Mouse (Mus musculus) T-cell, adult 2 months (primary cell): ENCODE data around the gene Pard6b.
A peak's percentile ranks its signal among the peaks of the same experiment; 100 is the strongest.
"Not testable (repeated sequence)": the region's sequence is repeated elsewhere in the genome, so short reads cannot be mapped to it uniquely, and the experiment has no call there.

Experiments
- DNase-seq: peaks from one replicate; pipeline ENCODE4 v3.0.0; 2022; ENCODE audit warnings: low spot score

Pard6b gene

GRCm38 (mm10) chr2:168100008-168100407 is 19.2 kb downstream of the Pard6b start:
- DNase-seq: no peak

- DNase-seq: no peak
Measured at GRCm38 (mm10) chr2:168101805-168102204, 21.0 kb downstream of the Pard6b start.

- DNase-seq: no peak
Measured at GRCm38 (mm10) chr2:168103341-168103740, 22.5 kb downstream of the Pard6b start.

GRCm38 (mm10) chr2:168104375-168105144 is 23.8 kb downstream of the Pard6b start:
- no peak for DNase-seq

GRCm38 (mm10) chr2:168105271-168105670 is 24.5 kb downstream of the Pard6b start:
- DNase-seq: no peak

GRCm38 (mm10) chr2:168106701-168107178 is 25.9 kb downstream of the Pard6b start:
- no peak for DNase-seq

GRCm38 (mm10) chr2:168107356-168107755 is 26.6 kb downstream of the Pard6b start:
- no peak for DNase-seq

- DNase-seq: not testable (repeated sequence)
Measured at GRCm38 (mm10) chr2:168107901-168108300, 27.1 kb downstream of the Pard6b start.

GRCm38 (mm10) chr2:168111902-168112301 is 31.1 kb downstream of the Pard6b start:
- DNase-seq: peak; percentile 80

GRCm38 (mm10) chr2:168113263-168113662 is 32.5 kb downstream of the Pard6b start:
- no peak for DNase-seq

- no peak for DNase-seq
Measured at GRCm38 (mm10) chr2:168113692-168114091, 32.9 kb downstream of the Pard6b start.

- DNase-seq: no peak
Measured at GRCm38 (mm10) chr2:168114699-168115350, 34.0 kb downstream of the Pard6b start.

- DNase-seq: no peak
Measured at GRCm38 (mm10) chr2:168115826-168116225, 35.0 kb downstream of the Pard6b start.

- DNase-seq: peak; percentile 64
Measured at GRCm38 (mm10) chr2:168117147-168117546, 36.3 kb downstream of the Pard6b start.

- DNase-seq: no peak
Measured at GRCm38 (mm10) chr2:168117553-168117952, 36.7 kb downstream of the Pard6b start.

- DNase-seq: no peak
Measured at GRCm38 (mm10) chr2:168117967-168118366, 37.2 kb downstream of the Pard6b start.

- DNase-seq: no peak
Measured at GRCm38 (mm10) chr2:168118456-168118855, 37.7 kb downstream of the Pard6b start.

- DNase-seq: peak; percentile 6
Measured at GRCm38 (mm10) chr2:168119123-168119522, 38.3 kb downstream of the Pard6b start.

GRCm38 (mm10) chr2:168120906-168121305 is 40.1 kb downstream of the Pard6b start:
- no peak for DNase-seq

- DNase-seq: no peak
Measured at GRCm38 (mm10) chr2:168123652-168124051, 42.8 kb downstream of the Pard6b start.

GRCm38 (mm10) chr2:168125288-168126089 is 44.7 kb downstream of the Pard6b start:
- DNase-seq: no peak

GRCm38 (mm10) chr2:168127767-168128166 is 47.0 kb downstream of the Pard6b start:
- DNase-seq: no peak
